Mouse (Mus musculus): Measurements from ENCODE around the gene Tspan10. TPM values are rescaled to one million over a fixed set of nuclear protein-coding genes. Genes with fewer than 3 reads are reported as not detected.

Gene Tspan10
- polyA plus RNA-seq, 1 experiment from 2014 or later, result not detected

Other genes with a start within 250 kb of the Tspan10 start
- 7.2 and 7.9 TPM in 2 replicates for gene Bahcc1, start 209.7 kb upstream of the Tspan10 start, polyA plus RNA-seq (2015; fragmentation: Nextera tagmentation; extraction: Ambion mirVana)
- 2,501 and 2,557 TPM in 2 replicates for gene Actg1, start 94.1 kb upstream of the Tspan10 start, polyA plus RNA-seq (2015; fragmentation: Nextera tagmentation; extraction: Ambion mirVana)
- gene Fscn2, start 81.1 kb upstream of the Tspan10 start, polyA plus RNA-seq (2015; fragmentation: Nextera tagmentation; extraction: Ambion mirVana), result 0.49 and 0.85 TPM in 2 replicates
- 31.5 and 33.0 TPM in 2 replicates for gene Faap100, start 63.9 kb upstream of the Tspan10 start, polyA plus RNA-seq (2015; fragmentation: Nextera tagmentation; extraction: Ambion mirVana)
- 28.1 and 29.8 TPM in 2 replicates for gene Nploc4, start 4.9 kb upstream of the Tspan10 start, polyA plus RNA-seq (2015; fragmentation: Nextera tagmentation; extraction: Ambion mirVana)
- 0.26 TPM in 1 of 2 replicates, not detected in the other for gene Pde6g, start 10.9 kb downstream of the Tspan10 start, polyA plus RNA-seq (2015; fragmentation: Nextera tagmentation; extraction: Ambion mirVana)
- 15.7 and 16.1 TPM in 2 replicates for gene Oxld1, start 15.4 kb downstream of the Tspan10 start, polyA plus RNA-seq (2015; fragmentation: Nextera tagmentation; extraction: Ambion mirVana)
- 30.5 and 32.2 TPM in 2 replicates for gene Ccdc137, start 15.5 kb downstream of the Tspan10 start, polyA plus RNA-seq (2015; fragmentation: Nextera tagmentation; extraction: Ambion mirVana)
- gene Arl16, start 25.0 kb downstream of the Tspan10 start, polyA plus RNA-seq (2015; fragmentation: Nextera tagmentation; extraction: Ambion mirVana), result 40.0 and 42.7 TPM in 2 replicates
- 157 and 168 TPM in 2 replicates for gene Mrpl12, start 42.0 kb downstream of the Tspan10 start, polyA plus RNA-seq (2015; fragmentation: Nextera tagmentation; extraction: Ambion mirVana)
- 70.7 and 71.4 TPM in 2 replicates for gene Slc25a10, start 49.2 kb downstream of the Tspan10 start, polyA plus RNA-seq (2015; fragmentation: Nextera tagmentation; extraction: Ambion mirVana)
- gene Gcgr, start 88.1 kb downstream of the Tspan10 start, polyA plus RNA-seq (2015; fragmentation: Nextera tagmentation; extraction: Ambion mirVana), result 1.7 and 2.4 TPM in 2 replicates
- 167 TPM in 2 replicates for gene Mcrip1, start 107.1 kb downstream of the Tspan10 start, polyA plus RNA-seq (2015; fragmentation: Nextera tagmentation; extraction: Ambion mirVana)
- gene Ppp1r27, start 108.5 kb downstream of the Tspan10 start, polyA plus RNA-seq (2015; fragmentation: Nextera tagmentation; extraction: Ambion mirVana), result 0.59 TPM in 1 of 2 replicates, not detected in the other
- 954 and 1,026 TPM in 2 replicates for gene P4hb, start 130.6 kb downstream of the Tspan10 start, polyA plus RNA-seq (2015; fragmentation: Nextera tagmentation; extraction: Ambion mirVana)
- gene Arhgdia, start 139.0 kb downstream of the Tspan10 start, polyA plus RNA-seq (2015; fragmentation: Nextera tagmentation; extraction: Ambion mirVana), result 537 and 556 TPM in 2 replicates
- gene Alyref, start 155.7 kb downstream of the Tspan10 start, polyA plus RNA-seq (2015; fragmentation: Nextera tagmentation; extraction: Ambion mirVana), result 420 and 451 TPM in 2 replicates
- gene Anapc11, start 155.8 kb downstream of the Tspan10 start, polyA plus RNA-seq (2015; fragmentation: Nextera tagmentation; extraction: Ambion mirVana), result 196 and 200 TPM in 2 replicates
- gene Npb, start 165.8 kb downstream of the Tspan10 start, polyA plus RNA-seq (2015; fragmentation: Nextera tagmentation; extraction: Ambion mirVana), result 9.8 and 12.1 TPM in 2 replicates
- 183 and 188 TPM in 2 replicates for gene Pcyt2, start 175.3 kb downstream of the Tspan10 start, polyA plus RNA-seq (2015; fragmentation: Nextera tagmentation; extraction: Ambion mirVana)
- gene Sirt7, start 182.6 kb downstream of the Tspan10 start, polyA plus RNA-seq (2015; fragmentation: Nextera tagmentation; extraction: Ambion mirVana), result 38.1 and 39.0 TPM in 2 replicates
- 29.3 and 31.9 TPM in 2 replicates for gene Mafg, start 191.0 kb downstream of the Tspan10 start, polyA plus RNA-seq (2015; fragmentation: Nextera tagmentation; extraction: Ambion mirVana)
- 32.5 and 32.7 TPM in 2 replicates for gene Pycr1, start 201.1 kb downstream of the Tspan10 start, polyA plus RNA-seq (2015; fragmentation: Nextera tagmentation; extraction: Ambion mirVana)
- gene Myadml2, start 205.5 kb downstream of the Tspan10 start, polyA plus RNA-seq (2015; fragmentation: Nextera tagmentation; extraction: Ambion mirVana), result 0.28 and 0.44 TPM in 2 replicates
- 3.9 and 4.9 TPM in 2 replicates for gene Notum, start 218.5 kb downstream of the Tspan10 start, polyA plus RNA-seq (2015; fragmentation: Nextera tagmentation; extraction: Ambion mirVana)
- gene Aspscr1, start 230.3 kb downstream of the Tspan10 start, polyA plus RNA-seq (2015; fragmentation: Nextera tagmentation; extraction: Ambion mirVana), result 105 and 113 TPM in 2 replicates